Mouse (Mus musculus) v-Abl transformed pro-B cells (cell line): Measurements from ENCODE around the gene Slit2.

Experiments used
- in situ Hi-C, 2 experiments: fragments of 400-800 bp; cut with MboI; formaldehyde crosslinking; loops; one replicate each; pipeline ENCODE4 v1.15.1; 2025; ENCODE audit not compliant: unreplicated experiment in 2 of 2

Gene Slit2

GRCm38 (mm10) chr5:48345983-48346648 is 363.2 kb downstream of the Slit2 start:
- in situ Hi-C loops, result loop anchor here (10.0 to 25.0 kb wide), 2 partner anchors 1334 to 1901 kb away; no protein-coding TSS in a partner anchor

- in situ Hi-C loops, result loop anchor here (10.0 to 25.0 kb wide), 2 partner anchors 1337 to 1905 kb away; no protein-coding TSS in a partner anchor
Measured at GRCm38 (mm10) chr5:48349309-48349708, 366.4 kb downstream of the Slit2 start.
